Mouse (Mus musculus) heart, embryonic 16.5 days (tissue): ENCODE results near the gene Olfr743. TPM values are rescaled to one million over a fixed set of nuclear protein-coding genes. Genes with fewer than 3 reads are reported as not detected.
"Not testable (repeated sequence)": the region's sequence is repeated elsewhere in the genome, so short reads cannot be mapped to it uniquely, and the experiment has no call there.

Source experiments
- ATAC-seq: fragments of 200-750 bp; cut with Nextera tagmentation; replicated peaks from 2 replicates; pipeline ENCODE4 v1.8.0; 2017; ENCODE audit warnings: moderate number of reproducible peaks; ENCODE audit not compliant: insufficient read depth, low FRiP score; ENCODE audit errors: extremely low read depth
- H3K27ac ChIP-seq: fragments of 300-500 bp; sonication (generic); 2 replicates; pipeline ENCODE4 v1.5.1; 2014; ENCODE audit warnings: mild to moderate bottlenecking, low read length, control low read depth, moderate library complexity
- H3K27me3 ChIP-seq: fragments of 300-500 bp; sonication (generic); 2 replicates; pipeline ENCODE4 v1.6.1; 2014; ENCODE audit warnings: low read length, mixed read lengths; ENCODE audit not compliant: control insufficient read depth, insufficient read depth
- H3K36me3 ChIP-seq: fragments of 300-500 bp; sonication (generic); 2 replicates; pipeline ENCODE4 v1.6.1; 2014; ENCODE audit not compliant: control insufficient read depth, insufficient read depth
- H3K4me1 ChIP-seq: fragments of 300-500 bp; sonication (generic); 2 replicates; pipeline ENCODE4 v1.6.1; 2014; ENCODE audit warnings: low read length, mixed read lengths; ENCODE audit not compliant: control insufficient read depth, insufficient read depth
- H3K4me2 ChIP-seq: fragments of 300-500 bp; sonication (generic); 2 replicates; pipeline ENCODE4 v1.6.1; 2014; ENCODE audit warnings: low read depth, mild to moderate bottlenecking, control low read depth, low read length
- H3K4me3 ChIP-seq: fragments of 300-500 bp; sonication (generic); 2 replicates; pipeline ENCODE4 v1.5.1; 2014; ENCODE audit warnings: mild to moderate bottlenecking, control low read depth, low read length
- H3K9ac ChIP-seq: fragments of 300-500 bp; sonication (generic); 2 replicates; pipeline ENCODE4 v1.6.1; 2014; ENCODE audit warnings: low read length, control low read depth
- H3K9me3 ChIP-seq: fragments of 300-500 bp; sonication (generic); replicated peaks from 2 replicates; pipeline ENCODE4 v1.6.1; 2016; ENCODE audit warnings: low read length; ENCODE audit not compliant: control insufficient read depth
- WGBS: fragments of 180-500 bp; shearing (Covaris S2); extraction: QIAGEN DNeasy Blood & Tissue Kit; methylation state at CpG from one replicate; pipeline ENCODE4 v1.1.7; 2014; 5-methylcytosine and 5-hydroxymethylcytosine counted together
- polyA plus RNA-seq: library from polyadenylated mRNA; unstranded; fragments of >200 nt; fragmentation: Nextera tagmentation; extraction: Ambion mirVana; gene quantifications from 2 replicates; pipeline ENCODE4 v1.2.1, GENCODE M21; 2015

The Olfr743 gene
- not detected in 2 replicates for polyA plus RNA-seq

DNA sequence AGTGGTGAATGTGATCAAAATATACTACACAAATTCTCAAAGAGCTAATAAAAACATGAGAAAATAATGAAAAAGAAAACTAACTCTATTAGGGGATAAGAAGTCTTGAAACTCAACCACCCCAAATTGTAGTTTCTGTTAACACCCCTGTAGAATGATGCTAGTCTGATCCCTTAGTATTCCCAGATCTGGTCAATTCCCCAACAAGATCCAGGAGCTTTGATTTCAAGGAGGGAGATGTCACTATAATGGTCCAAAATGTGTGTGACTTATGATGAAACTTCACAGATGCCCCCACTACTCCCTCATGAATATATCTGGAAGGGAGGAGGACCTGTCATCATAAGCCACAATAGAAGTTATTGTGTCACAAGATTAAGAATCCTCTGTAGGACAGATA lies at the start of gene Olfr743:
Gene Olfr743, plus strand, starts transcription at position 301 of the 400 bp plus-strand sequence.
- Histone ChIP-seq H3K4me2 (no peak within 1 kb of the TSS), H3K27ac (no peak within 1 kb of the TSS), H3K36me3 (no peaks in the 10 kb centered on the region), H3K9me3 (no peaks in the 10 kb centered on the region), H3K9ac (no peak within 1 kb of the TSS), H3K27me3 (no peaks in the 10 kb centered on the region), H3K4me3 (no peak within 1 kb of the TSS), H3K4me1 (no peaks in the 10 kb centered on the region)
- no peak for ATAC-seq

- no peak within 1 kb of the TSS for H3K4me2 ChIP-seq
- H3K27ac ChIP-seq: no peak within 1 kb of the TSS
- H3K4me1 ChIP-seq: no peaks in the 10 kb centered on the region
- no peaks in the 10 kb centered on the region for H3K36me3 ChIP-seq
- no peak within 1 kb of the TSS for H3K4me3 ChIP-seq
- WGBS: 67% methylated on average over 2 of the region's 2 CpGs
- H3K27me3 ChIP-seq: no peaks in the 10 kb centered on the region
- no peak within 1 kb of the TSS for H3K9ac ChIP-seq
- no peaks in the 10 kb centered on the region for H3K9me3 ChIP-seq
- ATAC-seq: no peak
These were observed 49.2 kb upstream of the Olfr743 start, which contains the start of gene Olfr741 for GRCm38 (mm10) chr14:50472438-50472837. Olfr741 (plus strand) TSS chr14:50472738.

DNA sequence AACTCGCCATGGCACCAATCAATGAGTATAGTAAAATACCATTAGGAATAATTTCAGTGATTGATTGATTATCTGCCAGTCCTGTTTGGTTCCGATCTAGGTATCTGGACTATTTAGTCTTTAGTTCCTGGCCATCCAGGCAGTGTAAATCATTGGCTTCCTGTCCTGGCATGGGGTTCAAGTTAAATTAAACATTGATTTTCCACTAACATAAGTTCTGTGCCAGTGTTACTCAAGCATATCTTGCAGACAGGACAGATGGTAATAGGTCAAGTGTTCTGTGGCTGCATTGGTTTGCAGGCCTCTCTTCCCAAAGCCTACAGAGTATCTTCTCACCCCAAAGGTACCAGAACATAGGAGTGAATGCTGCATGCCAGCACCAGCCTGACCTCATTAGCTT lies 43.2 kb upstream of the Olfr743 start:
- no peaks in the 10 kb centered on the region for H3K27me3 ChIP-seq
- no peak overlapping the region for H3K27ac ChIP-seq
- no peaks in the 10 kb centered on the region for H3K4me1 ChIP-seq
- no peaks in the 10 kb centered on the region for H3K36me3 ChIP-seq
- 59% methylated on average over 2 of the region's 2 CpGs for WGBS
- H3K9ac ChIP-seq: no peak overlapping the region
- no peaks in the 10 kb centered on the region; the same call in 1 of the 2 replicates for H3K9me3 ChIP-seq
- H3K4me3 ChIP-seq: no peak overlapping the region
- no peak for ATAC-seq
- no peak overlapping the region for H3K4me2 ChIP-seq

GRCm38 (mm10) chr14:50503300-50503699 lies 18.3 kb upstream of the Olfr743 start, which contains the start of gene Olfr742:
Olfr742 (plus strand) TSS chr14:50503600.
- Histone ChIP-seq H3K4me2 (no peak within 1 kb of the TSS), H3K4me3 (no peak within 1 kb of the TSS), H3K27me3 (no peaks in the 10 kb centered on the region), H3K27ac (no peak within 1 kb of the TSS), H3K4me1 (no peaks in the 10 kb centered on the region), H3K9ac (no peak within 1 kb of the TSS), H3K9me3 (no peaks in the 10 kb centered on the region), H3K36me3 (no peaks in the 10 kb centered on the region)
- WGBS: 47% methylated on average over 2 of the region's 2 CpGs
- ATAC-seq: no peak

GRCm38 (mm10) chr14:50552734-50553133 lies 31.1 kb downstream of the Olfr743 start:
- WGBS: 83% methylated on average over 2 of the region's 2 CpGs
- no peaks in the 10 kb centered on the region for H3K27me3 ChIP-seq
- no peaks in the 10 kb centered on the region for H3K9me3 ChIP-seq
- no peak overlapping the region for H3K9ac ChIP-seq
- no peak overlapping the region for H3K27ac ChIP-seq
- no peak overlapping the region for H3K4me3 ChIP-seq
- H3K36me3 ChIP-seq: no peaks in the 10 kb centered on the region
- ATAC-seq: no peak
- no peaks in the 10 kb centered on the region for H3K4me1 ChIP-seq
- H3K4me2 ChIP-seq: no peak overlapping the region

DNA sequence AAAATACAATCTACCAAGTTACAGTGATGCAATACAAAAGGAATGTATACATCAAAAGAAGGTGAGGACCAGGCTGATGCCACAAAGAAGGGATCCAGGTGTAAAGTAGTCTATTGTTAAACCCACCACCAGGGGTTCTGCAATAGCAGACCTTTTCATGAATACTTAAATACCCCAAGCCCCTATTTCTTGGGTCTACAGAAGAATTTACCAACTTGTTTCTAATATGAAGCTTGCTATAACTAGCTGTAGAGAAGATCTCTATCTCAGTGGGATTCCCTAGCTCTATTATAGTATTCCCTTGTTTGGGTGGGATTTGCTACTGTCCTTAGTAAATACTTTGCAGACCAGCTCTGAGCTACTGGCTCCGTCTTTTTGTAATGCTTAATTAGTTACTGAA lies 51.4 kb downstream of the Olfr743 start:
- H3K4me2 ChIP-seq, H3K4me3 ChIP-seq, H3K36me3 ChIP-seq, H3K27ac ChIP-seq, ATAC-seq, H3K9me3 ChIP-seq, H3K4me1 ChIP-seq, H3K9ac ChIP-seq, H3K27me3 ChIP-seq: not testable (repeated sequence)
- WGBS: 81% methylated on average over 1 of the region's 1 CpGs

Other genes starting within 250 kb of the Olfr743 start
- gene Olfr732, start 237.6 kb upstream of the Olfr743 start, polyA plus RNA-seq: not detected in 2 replicates
- not detected in 2 replicates for gene Olfr733, start 220.3 kb upstream of the Olfr743 start, polyA plus RNA-seq
- not detected in 2 replicates for gene Olfr734, start 195.1 kb upstream of the Olfr743 start, polyA plus RNA-seq
- not detected in 2 replicates for gene Olfr735, start 173.0 kb upstream of the Olfr743 start, polyA plus RNA-seq
- not detected in 2 replicates for gene Tlr11, start 163.9 kb upstream of the Olfr743 start, polyA plus RNA-seq
- not detected in 2 replicates for gene Olfr736, start 140.7 kb upstream of the Olfr743 start, polyA plus RNA-seq
- not detected in 2 replicates for gene Olfr738, start 114.3 kb upstream of the Olfr743 start, polyA plus RNA-seq
- gene Olfr739, start 103.2 kb upstream of the Olfr743 start, polyA plus RNA-seq: not detected in 2 replicates
- not detected in 2 replicates for gene Olfr740, start 76.3 kb upstream of the Olfr743 start, polyA plus RNA-seq
- not detected in 2 replicates for gene Olfr741, start 49.1 kb upstream of the Olfr743 start, polyA plus RNA-seq
- gene Olfr742, start 18.2 kb upstream of the Olfr743 start, polyA plus RNA-seq: not detected in 2 replicates
- not detected in 2 replicates for gene Olfr744, start 93.0 kb downstream of the Olfr743 start, polyA plus RNA-seq
- gene Olfr745, start 117.5 kb downstream of the Olfr743 start, polyA plus RNA-seq: not detected in 2 replicates
- gene Olfr746, start 125.2 kb downstream of the Olfr743 start, polyA plus RNA-seq: not detected in 2 replicates
- gene Olfr747, start 171.4 kb downstream of the Olfr743 start, polyA plus RNA-seq: not detected in 2 replicates
- not detected in 2 replicates for gene Olfr748, start 185.5 kb downstream of the Olfr743 start, polyA plus RNA-seq
- not detected in 2 replicates for gene Olfr749, start 223.3 kb downstream of the Olfr743 start, polyA plus RNA-seq